Mouse (Mus musculus) induced T-regulatory cell, adult 2 months (primary cell): ENCODE results near the gene Magohb.
"Not testable (repeated sequence)": the region's sequence is repeated elsewhere in the genome, so short reads cannot be mapped to it uniquely, and the experiment has no call there.

ENCODE experiments used
- DNase-seq: peaks from one replicate; pipeline ENCODE4 v3.0.0-alpha.2; 2012; ENCODE audit warnings: low read depth

Magohb gene

GRCm38 (mm10) chr6:131292991-131293788, at the start of gene Magohb:
Gene Magohb (minus strand): TSS chr6:131293244.
- peak; percentile 91 for DNase-seq

- DNase-seq: no peak
Measured at GRCm38 (mm10) chr6:131340082-131340481, 47.0 kb upstream of the Magohb start.

- DNase-seq: no peak
Measured at GRCm38 (mm10) chr6:131339309-131339708, 46.3 kb upstream of the Magohb start.

- DNase-seq: no peak
Measured at GRCm38 (mm10) chr6:131338787-131339186, 45.7 kb upstream of the Magohb start.

DNA sequence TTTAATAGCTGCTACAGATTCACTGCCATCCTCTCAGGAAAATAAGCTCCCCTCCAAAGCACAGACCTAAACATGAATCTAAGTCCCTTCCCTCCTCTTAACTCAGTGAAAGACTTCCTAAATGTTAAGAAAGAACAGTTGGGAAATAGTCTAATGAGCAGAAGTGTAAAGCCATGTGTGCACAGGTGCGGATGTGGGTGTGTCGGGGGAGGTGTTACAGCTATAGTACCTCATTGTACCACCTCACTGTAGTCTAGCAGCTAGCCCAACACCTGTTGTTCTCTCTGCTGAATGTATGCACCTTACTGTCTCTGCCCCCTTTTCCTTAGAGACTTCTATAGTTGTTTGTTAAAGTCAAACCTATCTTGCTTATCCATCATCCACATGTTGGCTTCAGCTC, 34.0 kb upstream of the Magohb start:
- DNase-seq: no peak

DNA sequence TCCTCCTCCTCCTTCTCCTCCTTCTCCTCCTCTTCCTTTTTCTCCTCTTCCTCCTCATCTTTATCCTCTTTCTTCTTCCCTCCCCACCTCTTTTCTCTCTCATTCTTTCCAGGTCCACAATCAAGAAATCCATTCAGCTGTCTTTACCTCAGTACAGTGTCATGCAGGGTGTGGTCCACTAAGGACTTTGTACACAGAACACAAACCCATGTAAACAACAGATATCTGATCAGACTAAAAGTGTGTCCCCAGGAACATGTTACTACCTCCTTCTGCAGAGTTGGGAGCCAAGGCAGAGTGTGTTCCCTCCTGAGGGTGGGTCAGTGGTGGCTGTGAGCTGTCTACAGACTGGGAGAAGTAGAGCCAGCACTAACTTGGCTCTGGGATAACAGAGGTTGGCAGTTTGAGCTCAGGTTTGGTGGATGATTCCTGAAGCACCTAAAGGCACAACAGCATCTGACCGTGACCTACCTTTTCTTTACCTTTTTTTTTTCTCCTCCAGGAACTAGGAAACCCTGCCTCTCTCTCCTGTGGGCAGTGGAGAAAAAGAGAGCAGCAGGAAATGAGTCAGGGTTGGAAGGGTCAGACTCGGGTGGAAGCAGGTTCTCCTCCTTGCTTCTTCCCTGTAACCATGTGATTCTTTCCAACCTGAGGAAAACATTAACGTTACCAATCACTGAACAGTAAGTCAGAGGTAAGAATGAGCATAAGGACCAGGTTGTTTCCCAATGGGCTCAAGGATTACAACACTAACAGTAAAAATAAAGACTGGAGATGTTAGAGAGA, 29.0 kb upstream of the Magohb start:
- DNase-seq: no peak

- no peak for DNase-seq
Measured at GRCm38 (mm10) chr6:131316155-131317101, 23.4 kb upstream of the Magohb start.

- DNase-seq: no peak
Measured at GRCm38 (mm10) chr6:131308031-131308430, 15.0 kb upstream of the Magohb start.

GRCm38 (mm10) chr6:131304776-131305175, 11.7 kb upstream of the Magohb start:
- DNase-seq: no peak

DNA sequence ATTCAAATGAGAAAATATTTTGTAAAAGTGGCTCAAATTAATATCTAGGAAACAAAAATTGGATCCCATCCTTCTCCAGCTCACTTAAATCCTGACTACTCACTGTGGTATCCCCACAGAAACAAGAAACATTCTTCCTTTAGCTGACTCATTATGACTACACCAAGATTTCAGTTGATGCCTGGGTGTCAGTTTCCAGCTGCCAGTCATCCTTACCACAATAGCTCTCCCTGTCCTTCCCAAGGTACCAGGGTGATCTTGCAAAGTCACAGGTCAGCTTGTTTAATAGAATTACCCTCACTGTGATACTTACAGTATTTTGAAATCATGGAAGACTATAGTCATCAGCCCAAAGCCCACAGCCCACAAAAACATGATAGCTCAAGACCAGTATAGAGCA, 5.5 kb upstream of the Magohb start:
- no peak for DNase-seq

- no peak for DNase-seq
Measured at GRCm38 (mm10) chr6:131294435-131295112, 1.5 kb upstream of the Magohb start.

DNA sequence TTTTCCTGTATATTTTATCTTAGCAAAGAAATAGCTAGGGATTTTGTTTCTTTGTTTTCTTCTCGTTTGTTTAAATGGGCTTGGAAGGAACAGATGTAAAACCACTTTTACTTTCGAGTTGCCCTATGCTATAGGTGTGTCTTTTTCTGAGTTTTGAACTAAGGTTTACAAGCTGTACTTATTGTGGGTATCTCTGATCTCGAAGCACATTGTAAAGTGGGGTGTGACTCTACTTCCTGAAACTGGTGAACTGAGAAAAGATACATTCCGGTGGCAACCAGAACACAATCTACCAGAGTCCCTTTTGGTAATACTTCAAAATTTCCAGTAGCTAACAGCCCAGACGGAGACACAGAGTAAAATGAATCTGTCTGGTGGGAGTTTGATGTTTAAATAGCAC, 872 bp upstream of the Magohb start:
- peak; percentile 57 for DNase-seq

- no peak for DNase-seq
Measured at GRCm38 (mm10) chr6:131292276-131292990, 611 bp downstream of the Magohb start.

- peak; percentile 47 for DNase-seq
Measured at GRCm38 (mm10) chr6:131290430-131290829, 2.6 kb downstream of the Magohb start.

- not testable (repeated sequence) for DNase-seq
Measured at GRCm38 (mm10) chr6:131278160-131278559, 14.9 kb downstream of the Magohb start.

DNA sequence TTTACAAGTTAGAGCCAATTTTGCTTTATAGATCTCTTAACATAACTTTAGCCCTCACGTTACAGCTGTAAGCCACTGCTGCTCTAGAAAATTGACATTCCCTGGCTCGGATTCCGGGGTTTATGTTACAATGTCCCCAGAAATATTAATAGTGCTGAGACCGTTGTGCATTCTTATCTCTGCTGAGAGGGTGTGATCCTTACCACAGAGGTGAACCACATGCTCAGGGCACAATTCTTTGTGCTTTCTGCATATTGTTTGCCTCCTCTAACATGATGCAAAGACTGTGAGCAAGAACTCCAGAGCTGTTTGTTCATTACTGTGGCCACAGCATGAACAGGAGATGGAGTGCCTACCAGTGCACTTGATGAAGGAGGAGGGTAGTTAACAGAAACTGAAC, 16.4 kb downstream of the Magohb start:
- no peak for DNase-seq

GRCm38 (mm10) chr6:131272311-131272710, 20.7 kb downstream of the Magohb start:
- no peak for DNase-seq

DNA sequence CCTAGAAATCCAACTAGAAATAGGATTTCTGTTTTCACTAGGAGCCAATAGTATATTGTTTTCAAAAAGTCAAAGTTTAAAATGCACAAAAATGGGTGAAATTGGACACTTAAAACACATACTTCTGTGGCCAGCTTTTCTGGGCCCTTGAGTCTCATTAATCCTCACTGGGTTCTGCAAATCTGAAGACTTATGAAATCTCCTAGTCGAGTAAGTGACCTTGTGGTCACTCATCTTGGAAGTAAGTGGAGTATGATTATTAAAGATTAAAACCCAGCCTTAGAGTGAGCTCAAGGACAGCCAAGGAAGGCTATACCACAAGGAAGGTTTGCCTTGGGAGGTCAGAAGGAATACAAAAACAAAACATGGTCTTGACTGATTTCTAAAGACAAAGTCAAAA, 22.7 kb downstream of the Magohb start:
- DNase-seq: no peak

- no peak for DNase-seq
Measured at GRCm38 (mm10) chr6:131269599-131269998, 23.4 kb downstream of the Magohb start.

DNA sequence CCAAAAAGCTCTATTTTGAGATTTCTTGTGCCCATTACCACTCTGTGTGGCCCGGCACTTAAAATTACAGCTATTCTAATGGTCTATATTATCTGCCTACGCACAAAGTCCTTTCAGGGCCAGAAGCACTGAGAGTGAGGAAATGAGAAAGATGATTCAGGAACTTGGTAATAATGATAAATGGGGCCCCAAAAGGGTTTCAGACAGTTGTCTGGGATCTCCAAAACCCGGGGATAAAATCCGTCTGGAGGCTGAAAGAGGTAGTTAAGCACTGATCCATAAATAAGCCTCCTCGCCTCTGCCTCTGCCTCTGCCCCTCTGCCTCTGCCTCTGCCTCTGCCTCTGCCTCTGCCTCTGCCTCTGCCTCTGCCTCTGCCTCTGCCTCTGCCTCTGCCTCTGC, 28.9 kb downstream of the Magohb start:
- no peak for DNase-seq

DNA sequence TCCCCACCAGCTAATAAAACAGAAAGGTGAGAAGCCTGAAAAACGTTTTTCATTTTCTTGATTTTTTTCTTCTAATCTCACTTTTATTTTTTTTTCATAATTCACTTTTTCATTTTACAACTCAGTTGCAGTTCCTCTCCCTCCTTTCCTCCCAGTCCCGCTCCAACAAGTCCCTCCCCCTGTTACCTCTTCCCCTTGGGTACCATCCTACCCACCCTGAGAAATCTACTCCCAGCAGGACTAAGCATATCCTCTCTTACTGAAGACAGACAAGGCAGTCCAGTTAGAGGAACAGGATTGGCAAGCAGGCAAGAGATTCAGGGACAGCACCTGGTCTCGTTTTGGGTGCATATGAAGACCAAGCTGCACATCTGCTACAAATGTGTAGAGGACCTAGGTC, 30.3 kb downstream of the Magohb start:
- no peak for DNase-seq
